Mouse (Mus musculus) ovary, adult 2 months (tissue): ENCODE results near the gene Trpc3. TPM values are rescaled to one million over a fixed set of nuclear protein-coding genes. Genes with fewer than 3 reads are reported as not detected.

Experiments
- polyA plus RNA-seq: library from polyadenylated mRNA; depleted of rRNA; stranded (reverse); fragments of >200 nt; gene quantifications from 2 replicates; pipeline ENCODE4 v1.2.3, GENCODE M21; 2012; rRNA removed

Trpc3 gene
- 7.6 and 10.8 TPM in 2 replicates for polyA plus RNA-seq

GRCm38 (mm10) chr3:36689392-36690291 is at the start of gene Trpc3:
Gene Trpc3 (minus strand): TSS chr3:36690167.

GRCm38 (mm10) chr3:36613202-36613907 is 76.6 kb downstream of the Trpc3 start, which contains the start of gene Bbs7:
Gene Bbs7 (minus strand): TSS chr3:36613477.

GRCm38 (mm10) chr3:36571827-36572378 is 118.1 kb downstream of the Trpc3 start, which contains the start of gene Ccna2:
Gene Ccna2 (minus strand): TSS chr3:36572150.

Other genes starting within 250 kb of the Trpc3 start
- 731 and 952 TPM in 2 replicates for gene Anxa5, start 214.3 kb downstream of the Trpc3 start, polyA plus RNA-seq
- gene 1810062G17Rik, start 214.2 kb downstream of the Trpc3 start, polyA plus RNA-seq = 1.9 and 2.1 TPM in 2 replicates
- 0.07 and 0.20 TPM in 2 replicates for gene Gm11549, start 168.4 kb downstream of the Trpc3 start, polyA plus RNA-seq
- 5.7 and 7.3 TPM in 2 replicates for gene Exosc9, start 137.6 kb downstream of the Trpc3 start, polyA plus RNA-seq
- 68.2 and 95.3 TPM in 2 replicates for gene Ccna2, start 118.0 kb downstream of the Trpc3 start, polyA plus RNA-seq
- gene Bbs7, start 76.7 kb downstream of the Trpc3 start, polyA plus RNA-seq = 1.4 and 2.1 TPM in 2 replicates
- 8.0 and 9.1 TPM in 2 replicates for gene 4932438A13Rik, start 172.9 kb upstream of the Trpc3 start, polyA plus RNA-seq